Mouse (Mus musculus) ES-E14 (cell line): ENCODE data around the gene Clmn. TPM values are rescaled to one million over a fixed set of nuclear protein-coding genes. Genes with fewer than 3 reads are reported as not detected.
A peak's percentile ranks its signal among the peaks of the same experiment; 100 is the strongest.

Experiments
- DNase-seq: peaks from one replicate; pipeline ENCODE4 v3.0.0-alpha.2; 2013; ENCODE audit warnings: low read depth, low spot score
- H3K27ac ChIP-seq: 2 replicates; pipeline ENCODE4 v1.5.1; 2012; ENCODE audit warnings: low read depth, mild to moderate bottlenecking, low read length, moderate library complexity, mixed read lengths; ENCODE audit not compliant: poor library complexity, insufficient read depth, severe bottlenecking
- H3K36me3 ChIP-seq: 2 replicates; pipeline ENCODE4 v1.6.1; 2012; ENCODE audit warnings: mild to moderate bottlenecking, low read length, moderate library complexity, mixed read lengths; ENCODE audit not compliant: control insufficient read depth, poor library complexity, insufficient read depth, severe bottlenecking
- H3K4me1 ChIP-seq, 2 experiments: fragments of 150-350 bp in 1 of 2; sonication (generic) in 1 of 2; 2 replicates each; pipeline ENCODE4 v1.6.1; 2012; ENCODE audit warnings: low read length in 2 of 2, mild to moderate bottlenecking in 1 of 2, mixed read lengths in 1 of 2; ENCODE audit not compliant: control insufficient read depth in 2 of 2, insufficient read depth in 2 of 2, poor library complexity in 1 of 2
- H3K4me3 ChIP-seq, 2 experiments: fragments of 150-350 bp in 1 of 2; sonication (generic) in 1 of 2; 2 replicates each; pipeline ENCODE4 v1.5.1; 2012; ENCODE audit warnings: low read length in 2 of 2, low read depth in 1 of 2, mild to moderate bottlenecking in 1 of 2, mixed read lengths in 1 of 2; ENCODE audit not compliant: insufficient read depth in 1 of 2, poor library complexity in 1 of 2, severe bottlenecking in 1 of 2
- H3K9ac ChIP-seq: 2 replicates; pipeline ENCODE4 v1.6.1; 2012; ENCODE audit warnings: low read depth, mild to moderate bottlenecking, low read length, mixed read lengths; ENCODE audit not compliant: poor library complexity, insufficient read depth, severe bottlenecking
- H3K9me3 ChIP-seq: fragments of 150-350 bp; sonication (generic); 2 replicates; pipeline ENCODE4 v1.6.1; 2012; ENCODE audit warnings: low read depth, mild to moderate bottlenecking, low read length; ENCODE audit not compliant: control insufficient read depth, insufficient read depth
- CHD2 ChIP-seq: IDR thresholded peaks from 2 replicates; pipeline ENCODE4 v1.6.1; 2014; ENCODE audit warnings: mild to moderate bottlenecking, low read depth, low read length, inconsistent platforms
- HCFC1 ChIP-seq: IDR thresholded peaks from 2 replicates; pipeline ENCODE4 v1.6.1; 2012; ENCODE audit warnings: low read length, inconsistent platforms, borderline replicate concordance; ENCODE audit not compliant: insufficient read depth
- MAFK ChIP-seq: IDR thresholded peaks from 2 replicates; pipeline ENCODE4 v1.6.1; 2014; ENCODE audit warnings: mild to moderate bottlenecking, low read depth, low read length, inconsistent platforms; ENCODE audit not compliant: insufficient read depth
- ZC3H11A ChIP-seq: IDR thresholded peaks from 2 replicates; pipeline ENCODE4 v1.6.1; 2012; ENCODE audit warnings: low read depth, mild to moderate bottlenecking, inconsistent platforms, low read length, borderline replicate concordance
- ZNF384 ChIP-seq: IDR thresholded peaks from 2 replicates; pipeline ENCODE4 v1.6.1; 2012; ENCODE audit warnings: low read depth, low read length, inconsistent platforms
- in situ Hi-C, 2 experiments: fragments of 600-800 bp; cut with MboI; formaldehyde crosslinking; loops; one replicate each; pipeline ENCODE4 v1.15.1; 2025; ENCODE audit warnings: low sequenced_read_pairs in 2 of 2, inconsistent platforms in 1 of 2; ENCODE audit not compliant: unreplicated experiment in 2 of 2
- total RNA-seq: library from RNA; depleted of rRNA; stranded (reverse); fragments of 300-350 nt; gene quantifications from 2 replicates; pipeline ENCODE4 v1.2.3, GENCODE M21; 2012

The Clmn gene
- total RNA-seq, 1 experiment, result 3.1 TPM

GRCm38 (mm10) chr12:104897051-104897618 is 32.3 kb upstream of the Clmn start:
- in situ Hi-C loops, result no loop called here

DNA sequence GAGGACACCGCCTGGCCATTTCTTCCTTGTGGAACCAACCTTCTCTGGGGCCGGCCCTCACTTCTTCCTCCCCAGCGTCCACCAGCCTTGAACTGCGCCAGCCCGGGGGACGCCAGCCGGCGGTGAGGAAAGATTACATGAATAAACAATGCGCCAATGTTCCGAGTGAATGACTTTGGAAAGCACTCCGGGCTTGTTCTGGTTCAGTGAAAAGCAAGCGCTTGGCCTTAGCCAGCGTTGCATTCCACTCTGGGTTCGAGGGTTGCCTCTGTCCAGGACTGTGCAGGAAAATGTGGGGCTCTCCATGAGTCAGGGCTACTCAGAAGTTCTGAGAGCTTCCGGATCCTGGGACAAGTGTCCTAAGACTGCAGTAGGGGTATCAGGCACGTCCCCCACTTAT is 31.8 kb upstream of the Clmn start:
- TF ChIP-seq HCFC1 (no peak), CHD2 (no peak), ZC3H11A (no peak), ZNF384 (no peak), MAFK (no peak)
- H3K36me3 ChIP-seq, result no peaks in the 10 kb centered on the region
- H3K9me3 ChIP-seq, result no peaks in the 10 kb centered on the region
- peaks cover 20 to 34% of the 10 kb centered on the region in 2 experiments for H3K4me1 ChIP-seq
- H3K27ac ChIP-seq, result peak overlapping the region; percentile 11; the same call in 1 of the 2 replicates
- peak overlapping the region in 1 of 2 experiments; percentile 36; a peak in 1 of 4 replicates for H3K4me3 ChIP-seq
- H3K9ac ChIP-seq, result peak overlapping the region; percentile 2; the same call in 1 of the 2 replicates
- in situ Hi-C loops, result no loop called here
- no peak for DNase-seq

More at GRCm38 (mm10) chr12:104897051-104897618, 32.3 kb upstream of the Clmn start:
- Histone ChIP-seq H3K4me3 (no peak overlapping the region), H3K4me1 (peaks cover 22 to 39% of the 10 kb centered on the region in 2 experiments), H3K36me3 (no peaks in the 10 kb centered on the region), H3K9ac (peak overlapping the region; percentile 2; the same call in 1 of the 2 replicates), H3K9me3 (no peaks in the 10 kb centered on the region), H3K27ac (peak overlapping the region; percentile 11; the same call in 1 of the 2 replicates)
- TF ChIP-seq HCFC1 (no peak), CHD2 (no peak), ZNF384 (no peak), MAFK (no peak), ZC3H11A (no peak)
- no peak for DNase-seq

DNA sequence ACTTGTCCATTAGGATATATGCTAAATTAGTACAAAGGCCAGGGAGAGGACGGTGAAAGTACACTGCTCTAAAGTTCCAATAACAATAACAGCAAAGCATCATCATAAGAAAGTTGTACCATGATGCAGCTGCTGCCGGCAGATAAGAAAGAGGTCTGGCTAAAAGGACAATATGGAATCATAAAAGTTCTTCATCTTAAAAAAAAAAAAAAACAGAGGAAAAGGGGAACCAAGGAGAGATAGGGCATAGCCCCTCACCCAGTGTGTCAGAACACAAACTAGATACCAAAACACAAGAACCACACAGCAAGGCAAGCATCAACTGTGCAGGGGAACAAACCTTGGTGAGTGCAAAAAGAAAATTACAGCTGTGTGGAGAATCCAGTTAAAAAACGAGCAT is 27.4 kb upstream of the Clmn start:
- DNase-seq, result no peak
- Histone ChIP-seq H3K4me1 (peaks cover 6 to 10% of the 10 kb centered on the region in 2 experiments), H3K36me3 (no peaks in the 10 kb centered on the region), H3K9ac (no peak overlapping the region), H3K4me3 (no peak overlapping the region), H3K9me3 (no peaks in the 10 kb centered on the region), H3K27ac (no peak overlapping the region)
- no peak for TF ChIP-seq MAFK
- TF ChIP-seq ZNF384, result no peak
- no peak for TF ChIP-seq ZC3H11A
- TF ChIP-seq CHD2, result no peak
- no peak for TF ChIP-seq HCFC1
- in situ Hi-C loops, result no loop called here

- TF ChIP-seq ZNF384 (no peak), ZC3H11A (no peak), CHD2 (no peak), MAFK (no peak), HCFC1 (no peak)
- in situ Hi-C loops, result no loop called here
Observed at GRCm38 (mm10) chr12:104890066-104890465, 25.2 kb upstream of the Clmn start.

More at GRCm38 (mm10) chr12:104890066-104890465, 25.2 kb upstream of the Clmn start:
- Histone ChIP-seq H3K9me3 (no peaks in the 10 kb centered on the region), H3K4me3 (no peak overlapping the region), H3K36me3 (no peaks in the 10 kb centered on the region), H3K9ac (no peak overlapping the region), H3K27ac (no peak overlapping the region), H3K4me1 (no peaks in the 10 kb centered on the region)
- no peak for DNase-seq
